ENCODE assay signal across 8 mouse cellular contexts in genomic region chr11:68692693-68693446, GRCm38 (mm10). TPM values are rescaled to one million over a fixed set of nuclear protein-coding genes. Genes with fewer than 3 reads are reported as not detected.
A peak's percentile ranks its signal among the peaks of the same experiment; 100 is the strongest.
DNase-seq lines count a peak whose midpoint lies in the region; TF ChIP-seq lines count a peak whose summit lies in the region.

No protein-coding gene starts in this region.

- no peaks in the 10 kb centered on the region for H3K9me3 ChIP-seq in erythroblast, embryonic 14.5 days (ENCODE audit: control insufficient read depth, low read length)

- DNase-seq in cerebellum, adult 11 months: peak; percentile 38
- DNase-seq in cerebellum, adult 9-10 months: no peak
- DNase-seq in adrenal gland, postnatal 25 days: peak; percentile 54
- DNase-seq in heart, postnatal 14 days: peak; percentile 47 to 56
- DNase-seq in layer of hippocampus, adult 2 months (ENCODE audit: low spot score in 2 of 2): peak in 1 of 2 experiments; percentile 31
- peak; percentile 39 for DNase-seq in lung, postnatal 14 days
- DNase-seq in right cerebral cortex, postnatal 4 days: peak; percentile 47

- intact Hi-C loops in heart, postnatal 14 days (cut with DNase I): loop anchor here (5.0 kb wide), 1 partner anchor 106 kb away; the partner anchor contains the start of gene Ccdc42

- no peaks in the 10 kb centered on the region for H3K27me3 ChIP-seq in erythroblast, embryonic 14.5 days (ENCODE audit: control insufficient read depth)

- no peak for TF ChIP-seq CTCF in layer of hippocampus, adult 2 months (conservative IDR thresholded peaks at IDR 0.05)

- H3K36me3 ChIP-seq in erythroblast, embryonic 14.5 days (ENCODE audit: control insufficient read depth): peaks cover 4% of the 10 kb centered on the region

- peak overlapping the region; percentile 95 for H3K27ac ChIP-seq in layer of hippocampus, adult 2 months

- peaks cover 52% of the 10 kb centered on the region for H3K4me1 ChIP-seq in erythroblast, embryonic 14.5 days (ENCODE audit: control insufficient read depth)

- peak overlapping the region; percentile 72 for H3K4me3 ChIP-seq in erythroblast, embryonic 14.5 days (replicated peaks)
- peak overlapping the region; percentile 96 for H3K4me3 ChIP-seq in layer of hippocampus, adult 2 months

RNA-seq across cellular contexts. Expression of gene Myh10, which starts 1.5 kb away (rescaled TPM):
- 31.8 and 32.4 TPM in 2 replicates for total RNA-seq in adrenal gland, postnatal 25 days (2021)
- polyA plus RNA-seq in erythroblast, embryonic 14.5 days (2012): 7.7 and 9.5 TPM in 2 replicates
- 10 to 100 TPM; 44.0 to 46.9 TPM for total RNA-seq in heart, postnatal 14 days (2021)
- 100 to 1,000 TPM; 139 to 147 TPM for total RNA-seq in layer of hippocampus, adult 2 months (2021)
